19 mouse cellular contexts compared by ENCODE assay signal in the genomic region with DNA sequence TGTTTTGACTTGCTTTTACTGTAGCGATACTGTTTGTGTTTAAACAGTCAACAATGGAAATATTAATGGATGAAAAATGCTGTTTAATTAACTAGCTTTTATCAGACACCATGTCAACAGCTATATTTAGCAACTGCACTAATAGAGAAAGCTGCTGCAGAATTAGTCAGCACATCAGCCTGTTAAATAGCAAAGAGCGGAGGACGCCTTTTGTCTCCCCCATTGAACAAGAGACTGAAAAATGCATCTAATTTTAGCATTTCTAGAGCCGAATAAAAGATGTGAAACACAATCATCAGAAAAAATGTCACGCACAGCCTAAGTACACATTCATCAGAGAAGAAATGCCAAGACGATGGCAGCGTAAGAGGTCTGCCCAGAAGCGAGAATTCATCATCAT. TPM values are rescaled to one million over a fixed set of nuclear protein-coding genes. Genes with fewer than 3 reads are reported as not detected.
A peak's percentile ranks its signal among the peaks of the same experiment; 100 is the strongest.
DNase-seq lines count a peak whose midpoint lies in the region; ATAC-seq and TF ChIP-seq lines count a peak whose summit lies in the region.
"Had no signal": no experiment of that assay in that cellular context is flagged by ENCODE, and none has a peak within 500 bp of the region (broad histone marks: within the 10 kb centered on the region; RNA-seq: fewer than 3 reads in every experiment).

No protein-coding gene starts in this region.

- no peak for TF ChIP-seq EP300 in heart, adult 2 months (IDR thresholded peaks at IDR 0.05; ENCODE audit: insufficient read depth, low read depth, low read length)

- TF ChIP-seq POLR2A in heart, adult 2 months (IDR thresholded peaks at IDR 0.05; ENCODE audit: insufficient read depth, low read depth, low read length), result no peak
- no peak for TF ChIP-seq POLR2A in brain, embryonic 14.5 days (IDR thresholded peaks at IDR 0.05; ENCODE audit: borderline replicate concordance, extremely low read depth, insufficient read depth, insufficient read length, poor library complexity, severe bottlenecking)
- no peak for TF ChIP-seq POLR2A in myocyte (IDR thresholded peaks at IDR 0.05; ENCODE audit: insufficient read length, low read depth)

- no peaks in the 10 kb centered on the region for H3K4me1 ChIP-seq in heart, adult 2 months (ENCODE audit: control insufficient read depth, insufficient read depth, low read length)
- H3K4me1 ChIP-seq in heart, embryonic 12.5 days (replicated peaks), result no peaks in the 10 kb centered on the region
- no peaks in the 10 kb centered on the region for H3K4me1 ChIP-seq in hindbrain, embryonic 14.5 days (replicated peaks; ENCODE audit: control insufficient read depth, insufficient read depth, low read length)
- H3K4me1 ChIP-seq in hindbrain, embryonic 10.5 days (replicated peaks), result no peaks in the 10 kb centered on the region
- H3K4me1 ChIP-seq: lung, embryonic 15.5 days had no signal

- no peaks in the 10 kb centered on the region for H3K9me3 ChIP-seq in heart, embryonic 12.5 days (replicated peaks)
- H3K9me3 ChIP-seq in hindbrain, embryonic 14.5 days (ENCODE audit: control insufficient read depth, low read length), result no peaks in the 10 kb centered on the region
- no peaks in the 10 kb centered on the region for H3K9me3 ChIP-seq in hindbrain, embryonic 10.5 days
- H3K9me3 ChIP-seq: lung, embryonic 15.5 days had no signal

- no peak overlapping the region for H3ac ChIP-seq in myocyte (ENCODE audit: control insufficient read depth, insufficient read length)

- H3K27ac ChIP-seq in heart, adult 2 months, result peak overlapping the region; percentile 59
- no peak overlapping the region for H3K27ac ChIP-seq in heart, embryonic 12.5 days (ENCODE audit: poor library complexity, severe bottlenecking)
- H3K27ac ChIP-seq in hindbrain, embryonic 14.5 days, result peak overlapping the region; percentile 51
- H3K27ac ChIP-seq in hindbrain, embryonic 10.5 days, result no peak overlapping the region
- H3K27ac ChIP-seq: liver, embryonic 14.5 days; lung, embryonic 15.5 days had no signal

- no peaks in the 10 kb centered on the region for H3K36me3 ChIP-seq in heart, adult 2 months (ENCODE audit: control insufficient read depth, insufficient read depth, low read length)
- no peaks in the 10 kb centered on the region for H3K36me3 ChIP-seq in heart, embryonic 12.5 days
- no peaks in the 10 kb centered on the region for H3K36me3 ChIP-seq in hindbrain, embryonic 14.5 days (replicated peaks; ENCODE audit: control insufficient read depth, insufficient read depth)
- no peaks in the 10 kb centered on the region for H3K36me3 ChIP-seq in hindbrain, embryonic 10.5 days
- no peaks in the 10 kb centered on the region for H3K36me3 ChIP-seq in myocyte (ENCODE audit: control insufficient read depth, insufficient read depth)
- H3K36me3 ChIP-seq: lung, embryonic 15.5 days had no signal

- H3K9ac ChIP-seq in heart, adult 2 months (ENCODE audit: low read depth, low read length), result no peak overlapping the region
- H3K9ac ChIP-seq in heart, embryonic 12.5 days, result no peak overlapping the region
- H3K9ac ChIP-seq in hindbrain, embryonic 14.5 days, result peak overlapping the region; percentile 22; the same call in 1 of the 2 replicates
- H3K9ac ChIP-seq: liver, embryonic 14.5 days; lung, embryonic 15.5 days had no signal

- TF ChIP-seq CTCF in heart, adult 2 months (IDR thresholded peaks at IDR 0.05), result no peak
- no peak for TF ChIP-seq CTCF in brain, embryonic 14.5 days (IDR thresholded peaks at IDR 0.05; ENCODE audit: borderline replicate concordance, extremely low read depth, insufficient read depth, insufficient read length)

- ATAC-seq in heart, embryonic 12.5 days (ENCODE audit: insufficient number of reproducible peaks, low FRiP score), result no peak
- ATAC-seq in hindbrain, embryonic 14.5 days (ENCODE audit: low FRiP score), result no peak

- H3K27me3 ChIP-seq in heart, adult 2 months (ENCODE audit: control insufficient read depth, insufficient read depth, low read length), result no peaks in the 10 kb centered on the region
- no peaks in the 10 kb centered on the region for H3K27me3 ChIP-seq in heart, embryonic 12.5 days (replicated peaks)
- H3K27me3 ChIP-seq in hindbrain, embryonic 14.5 days (ENCODE audit: control insufficient read depth, insufficient read depth, low read length), result no peaks in the 10 kb centered on the region
- H3K27me3 ChIP-seq in hindbrain, embryonic 10.5 days (ENCODE audit: insufficient read depth, poor library complexity, severe bottlenecking), result no peaks in the 10 kb centered on the region
- no peaks in the 10 kb centered on the region for H3K27me3 ChIP-seq in myocyte (ENCODE audit: control insufficient read depth, insufficient read depth, insufficient read length)
- H3K27me3 ChIP-seq: lung, embryonic 15.5 days had no signal

- WGBS in heart, adult 2 months, result 63% methylated on average over 8 of the region's 8 CpGs
- WGBS in heart, embryonic 12.5 days, result 54% methylated on average over 8 of the region's 8 CpGs
- 55% methylated on average over 8 of the region's 8 CpGs for WGBS in hindbrain, embryonic 14.5 days
- 84% methylated on average over 8 of the region's 8 CpGs for WGBS in hindbrain, embryonic 10.5 days

- H3K4me2 ChIP-seq in heart, embryonic 12.5 days, result no peak overlapping the region
- H3K4me2 ChIP-seq in hindbrain, embryonic 14.5 days (replicated peaks), result no peak overlapping the region; the same call in 1 of the 2 replicates
- peak overlapping the region; percentile 24 for H3K4me2 ChIP-seq in myocyte (ENCODE audit: low read depth)
- H3K4me2 ChIP-seq: heart, embryonic 11.5 days; lung, embryonic 15.5 days had no signal

- H3K79me2 ChIP-seq in heart, adult 2 months (replicated peaks; ENCODE audit: control insufficient read depth, insufficient read depth, low read length), result no peaks in the 10 kb centered on the region
- H3K79me2 ChIP-seq in myocyte (ENCODE audit: control insufficient read depth, insufficient read depth), result no peaks in the 10 kb centered on the region

- no peak overlapping the region; the same call in 1 of the 2 replicates for H3K4me3 ChIP-seq in heart, adult 2 months
- H3K4me3 ChIP-seq in heart, embryonic 12.5 days, result no peak overlapping the region
- no peak overlapping the region for H3K4me3 ChIP-seq in hindbrain, embryonic 14.5 days (replicated peaks; ENCODE audit: low read length)
- H3K4me3 ChIP-seq in hindbrain, embryonic 10.5 days, result no peak overlapping the region
- no peak overlapping the region for H3K4me3 ChIP-seq in myocyte
- H3K4me3 ChIP-seq: erythroblast, embryonic 14.5 days; lung, embryonic 15.5 days had no signal

- no peak for DNase-seq in heart, adult 2 months
- DNase-seq in hindbrain, embryonic 14.5 days (ENCODE audit: low spot score), result no peak
- DNase-seq in hindbrain, embryonic 10.5 days (ENCODE audit: low spot score), result no peak
- peak; percentile 62 for DNase-seq in brain, embryonic 14.5 days (ENCODE audit: low read depth)
- DNase-seq in gastrocnemius, postnatal 36 days, result no peak
- DNase-seq: B cell, adult 2 months; cerebellum, adult 9-11 months; gastrocnemius, postnatal 14 days; kidney, adult 8-10 months; kidney, postnatal 25 days; lung, postnatal 4 days; retina, postnatal 1 day; thymus, adult 2 months had no signal

- intact Hi-C loops in heart, adult 2 months (cut with DNase I), result no loop called here
- intact Hi-C loops in gastrocnemius, postnatal 36 days (cut with DNase I), result no loop called here

TF ChIP-seq in myocyte, 11 proteins besides CTCF, POLR2A, EP300 and RAD21:
- TF ChIP-seq MYOG (IDR thresholded peaks at IDR 0.05; ENCODE audit: control insufficient read depth in 1 of 3, insufficient read depth in 1 of 3, insufficient read length in 2 of 3, low read depth in 2 of 3) (no peak), REST (IDR thresholded peaks at IDR 0.05; ENCODE audit: insufficient read depth, insufficient read length) (no peak), SRF (IDR thresholded peaks at IDR 0.05; ENCODE audit: control insufficient read depth, insufficient read length, low read depth) (no peak), USF1 (IDR thresholded peaks at IDR 0.05; ENCODE audit: low read depth) (no peak), TCF3 (IDR thresholded peaks at IDR 0.05; ENCODE audit: insufficient read length, low read depth) (no peak), TCF12 (IDR thresholded peaks at IDR 0.05; ENCODE audit: insufficient read depth, poor library complexity, severe bottlenecking) (no peak), POLR2AphosphoS2 (IDR thresholded peaks at IDR 0.05; ENCODE audit: insufficient read length, low read depth) (no peak), MYOD1 (IDR thresholded peaks at IDR 0.05; ENCODE audit: control insufficient read depth in 1 of 3, insufficient read length in 2 of 3, low read depth in 2 of 3) (no peak), E2F4 (IDR thresholded peaks at IDR 0.05; ENCODE audit: insufficient read depth) (no peak), MAX (IDR thresholded peaks at IDR 0.05; ENCODE audit: low read depth) (no peak), CEBPB (IDR thresholded peaks at IDR 0.05; ENCODE audit: insufficient read depth, poor library complexity, severe bottlenecking) (no peak)

RNA-seq across cellular contexts. Expression of gene Fhl1, which starts 9.0 kb away (rescaled TPM):
- 100 to 1,000 TPM; 111 to 140 TPM for total RNA-seq in heart, adult 2 months (2021)
- 123 and 197 TPM in 2 replicates for polyA plus RNA-seq in heart, adult 2 months (2012; rRNA removed)
- 149 and 153 TPM in 2 replicates for polyA plus RNA-seq in heart, embryonic 12.5 days (2016; fragmentation: Nextera tagmentation; extraction: Ambion mirVana)
- polyA plus RNA-seq in hindbrain, embryonic 14.5 days (2014; fragmentation: Nextera tagmentation; extraction: Ambion mirVana), result 192 and 215 TPM in 2 replicates
- 81.0 and 87.1 TPM in 2 replicates for polyA plus RNA-seq in hindbrain, embryonic 10.5 days (2016; fragmentation: Nextera tagmentation; extraction: Ambion mirVana)
- 204 and 237 TPM in 2 replicates for polyA plus RNA-seq in brain, embryonic 14.5 days (2012; rRNA removed)
- 74.2 TPM for polyA plus RNA-seq in myocyte (2012; fragmentation: generic; extraction: Trizol)
- total RNA-seq in gastrocnemius, postnatal 36 days (2021), result 1,000 to 10,000 TPM in 1 of 2 experiments, 100 to 1,000 TPM in 1; 727 to 1,109 TPM

Comparison
In these comparisons a context has a peak if more than half of its experiments do, and no peak if none do; other contexts are left out.
1. H3K27ac ChIP-seq: peak in heart, adult 2 months (single experiment) and hindbrain, embryonic 14.5 days (single experiment); none in heart, embryonic 12.5 days (single experiment) and hindbrain, embryonic 10.5 days (single experiment).